Mouse (Mus musculus): ENCODE measurements around the gene Tmem123. TPM values are rescaled to one million over a fixed set of nuclear protein-coding genes. Genes with fewer than 3 reads are reported as not detected.

The Tmem123 gene
- polyA plus RNA-seq, 1 experiment from 2014 or later, result 90.5 TPM

DNA sequence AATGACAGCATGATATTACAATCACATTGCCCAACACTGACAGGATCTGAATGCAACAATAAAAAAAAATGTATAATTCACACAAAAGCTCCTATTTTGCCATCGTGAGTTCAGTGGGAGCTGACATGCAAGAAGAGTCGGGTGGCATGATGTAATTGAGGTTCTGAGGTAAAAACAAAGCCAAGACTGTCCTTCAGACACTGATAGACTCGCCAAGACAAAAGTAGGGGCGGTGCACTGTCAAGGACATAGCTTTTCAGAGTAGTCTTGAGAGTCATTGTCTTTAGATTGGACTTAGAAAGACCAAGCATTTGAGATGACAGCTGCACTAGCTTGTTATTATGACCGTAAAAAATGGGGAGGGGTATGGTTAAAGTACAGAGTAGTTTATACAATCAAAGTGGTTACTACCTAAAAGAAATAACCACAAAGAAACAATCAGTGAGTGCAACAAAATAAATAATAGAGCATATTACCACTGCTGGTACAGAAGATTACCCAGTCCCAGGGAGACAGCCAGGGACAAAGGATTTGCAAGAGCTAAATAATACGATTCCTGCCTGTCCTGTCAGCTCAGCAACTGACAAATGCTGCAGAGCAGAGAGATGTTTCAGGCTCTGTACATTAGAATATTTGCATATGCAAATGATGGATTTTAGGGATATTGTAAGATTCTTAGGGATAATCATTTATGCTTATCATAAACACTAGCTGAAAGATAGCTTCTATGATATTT is 32.5 kb downstream of the Tmem123 start:
- DNase-seq (ENCODE audit: low spot score), result no peak
- no peak overlapping the region for H3K27ac ChIP-seq
- peaks cover 38% of the 10 kb centered on the region for H3K36me3 ChIP-seq
- H3K9me3 ChIP-seq (replicated peaks), result no peaks in the 10 kb centered on the region
- H3K4me1 ChIP-seq, result no peaks in the 10 kb centered on the region
- WGBS, result 83% methylated on average over 6 of the region's 6 CpGs
- H3K27me3 ChIP-seq (ENCODE audit: low read depth, poor library complexity, severe bottlenecking), result no peaks in the 10 kb centered on the region
- no peak overlapping the region for H3K4me3 ChIP-seq

DNA sequence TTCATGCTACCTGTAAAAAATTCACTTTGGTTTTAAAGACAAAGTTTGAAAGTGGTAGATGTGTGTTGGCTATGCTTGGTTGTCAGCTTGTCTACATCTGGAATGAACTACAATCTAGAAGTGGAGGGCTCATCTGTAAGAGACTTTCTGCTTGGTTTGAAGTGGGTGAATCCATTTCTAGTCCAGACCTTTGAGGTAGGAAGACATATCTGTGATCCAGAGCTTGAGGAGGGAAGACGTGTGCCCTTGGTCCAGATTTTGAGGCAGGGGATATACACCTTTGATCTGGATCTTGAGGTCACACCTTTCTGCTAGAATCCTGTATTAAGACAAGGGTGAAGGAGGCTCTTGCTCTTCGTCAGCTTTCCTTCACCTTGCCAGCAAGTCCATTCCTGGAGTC is 33.7 kb downstream of the Tmem123 start:
- peaks cover 26% of the 10 kb centered on the region for H3K36me3 ChIP-seq
- no peak overlapping the region for H3K27ac ChIP-seq
- 92% methylated on average over 2 of the region's 2 CpGs for WGBS
- H3K27me3 ChIP-seq (ENCODE audit: low read depth, poor library complexity, severe bottlenecking), result no peaks in the 10 kb centered on the region
- H3K4me1 ChIP-seq, result no peaks in the 10 kb centered on the region
- no peak overlapping the region for H3K4me3 ChIP-seq
- DNase-seq (ENCODE audit: low spot score), result peak; percentile 19
- H3K9me3 ChIP-seq (replicated peaks), result no peaks in the 10 kb centered on the region

DNA sequence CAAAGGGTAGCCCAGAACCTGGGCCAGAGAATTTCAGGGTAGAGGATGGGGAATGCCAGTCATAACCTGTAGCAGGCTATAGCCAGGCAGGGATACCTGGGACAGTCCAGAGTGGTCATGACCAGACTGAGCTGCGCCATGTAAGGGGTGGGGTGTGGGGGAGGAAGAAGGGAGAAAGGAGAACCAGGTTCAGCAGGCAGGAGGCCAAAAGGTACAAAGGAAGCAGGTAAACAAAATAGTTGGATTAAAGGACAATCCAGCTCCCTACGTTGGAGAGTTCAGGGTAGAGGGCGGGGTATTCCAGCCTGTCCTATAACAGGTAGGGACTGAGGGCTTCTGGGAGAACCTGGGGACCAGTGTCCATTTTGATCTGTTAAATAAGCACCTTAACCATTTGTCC is 34.7 kb downstream of the Tmem123 start:
- Histone ChIP-seq H3K4me1 (no peaks in the 10 kb centered on the region), H3K9me3 (replicated peaks) (no peaks in the 10 kb centered on the region), H3K36me3 (peaks cover 16% of the 10 kb centered on the region), H3K27ac (no peak overlapping the region), H3K4me3 (no peak overlapping the region), H3K27me3 (ENCODE audit: low read depth, poor library complexity, severe bottlenecking) (no peaks in the 10 kb centered on the region)
- WGBS, result 86% methylated on average over 3 of the region's 3 CpGs
- DNase-seq (ENCODE audit: low spot score), result peak; percentile 23

DNA sequence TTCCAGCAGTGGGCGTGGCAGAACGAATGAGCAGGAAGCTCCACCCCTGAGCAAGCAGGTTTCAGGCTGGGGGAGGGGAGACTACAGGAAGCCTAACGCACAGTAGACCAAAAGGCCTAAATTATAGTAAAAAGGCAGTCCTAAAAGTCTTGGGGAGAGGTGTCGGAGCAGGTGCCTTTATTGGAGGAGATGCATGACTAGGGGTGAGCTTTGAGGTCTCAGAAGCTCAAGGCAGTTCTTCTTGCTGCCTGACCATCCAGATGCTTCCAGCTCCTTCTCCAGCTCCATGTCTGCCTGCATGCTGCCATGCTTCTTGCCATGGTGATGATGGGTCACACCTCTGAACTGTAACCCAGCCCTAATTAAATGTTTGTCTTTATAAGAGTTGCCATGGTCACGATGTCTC is 41.3 kb downstream of the Tmem123 start:
- 54% methylated on average over 5 of the region's 5 CpGs for WGBS
- H3K4me3 ChIP-seq, result no peak overlapping the region
- H3K9me3 ChIP-seq (replicated peaks), result no peaks in the 10 kb centered on the region
- no peak overlapping the region for H3K27ac ChIP-seq
- DNase-seq (ENCODE audit: low spot score), result peak; percentile 33
- H3K4me1 ChIP-seq, result no peaks in the 10 kb centered on the region
- no peaks in the 10 kb centered on the region for H3K36me3 ChIP-seq
- no peaks in the 10 kb centered on the region for H3K27me3 ChIP-seq (ENCODE audit: low read depth, poor library complexity, severe bottlenecking)

DNA sequence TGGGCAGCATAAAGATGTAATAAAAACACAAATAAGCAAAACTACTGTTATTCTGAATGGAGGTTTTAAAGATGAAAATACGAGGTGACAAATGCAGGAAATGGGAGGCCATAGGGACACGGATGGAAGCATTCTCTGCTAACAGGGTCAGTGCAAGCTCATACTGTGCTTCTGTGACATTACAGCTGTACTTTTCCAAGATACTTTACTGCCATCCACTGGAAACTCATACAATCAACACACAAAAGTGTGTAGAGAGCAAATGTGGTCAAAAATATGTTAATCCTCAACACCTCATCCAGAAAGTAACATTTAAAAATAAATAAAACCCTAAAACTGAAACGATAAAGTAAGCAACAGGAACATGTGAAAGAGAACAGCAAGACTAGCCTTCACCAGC is 58.9 kb downstream of the Tmem123 start:
- no peak for DNase-seq (ENCODE audit: low spot score)
- peaks cover 84% of the 10 kb centered on the region for H3K36me3 ChIP-seq

DNA sequence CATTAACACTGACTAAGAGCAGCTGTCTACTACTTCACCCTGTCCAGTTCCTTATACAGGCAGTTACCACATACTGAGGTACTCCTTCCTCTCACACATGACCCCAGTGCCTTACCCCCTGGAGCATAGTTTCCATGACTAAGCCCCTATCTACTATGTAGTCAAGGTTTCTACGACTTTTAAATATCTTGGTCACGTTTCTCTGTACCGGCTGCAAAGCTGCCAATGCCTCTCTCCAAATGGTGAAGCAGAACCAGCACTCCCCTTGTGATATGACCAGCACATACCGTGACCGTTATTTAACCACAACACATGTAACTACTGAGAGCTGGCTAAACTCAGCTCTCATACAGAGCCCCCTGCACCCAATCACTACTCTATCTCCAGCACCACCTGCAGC is 61.1 kb downstream of the Tmem123 start:
- Histone ChIP-seq H3K36me3 (peaks cover 77% of the 10 kb centered on the region), H3K9me3 (replicated peaks) (no peaks in the 10 kb centered on the region), H3K27me3 (ENCODE audit: low read depth, poor library complexity, severe bottlenecking) (no peaks in the 10 kb centered on the region), H3K4me1 (no peaks in the 10 kb centered on the region), H3K27ac (no peak overlapping the region), H3K4me3 (no peak overlapping the region)
- no peak for DNase-seq (ENCODE audit: low spot score)
- WGBS, result 97% methylated on average over 5 of the region's 5 CpGs

More for the DNA sequence above, 58.9 kb downstream of the Tmem123 start:
- H3K9me3 ChIP-seq (replicated peaks), result no peaks in the 10 kb centered on the region
- no peak overlapping the region for H3K27ac ChIP-seq
- H3K27me3 ChIP-seq (ENCODE audit: low read depth, poor library complexity, severe bottlenecking), result no peaks in the 10 kb centered on the region
- H3K4me3 ChIP-seq, result no peak overlapping the region
- WGBS, result 92% methylated on average over 3 of the region's 3 CpGs
- H3K4me1 ChIP-seq, result no peaks in the 10 kb centered on the region

DNA sequence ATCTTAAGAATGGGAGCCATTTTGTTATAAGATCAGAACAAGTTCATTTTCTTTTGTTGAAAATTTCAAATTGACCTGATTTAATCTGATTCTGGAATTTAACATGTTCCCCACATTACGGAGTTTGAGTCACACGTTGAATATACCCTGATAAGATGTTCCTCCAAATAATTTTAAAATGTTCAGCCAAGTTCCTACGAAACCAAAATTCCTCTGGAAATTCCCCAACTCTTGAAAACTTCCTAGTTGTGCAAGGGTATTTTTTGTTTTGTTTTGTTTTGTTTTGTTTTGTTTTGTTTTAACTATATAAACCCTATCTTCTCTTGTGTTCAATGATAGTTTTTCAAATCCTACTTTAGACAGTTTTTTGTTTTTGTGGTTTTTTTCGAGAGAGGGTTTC is 64.9 kb downstream of the Tmem123 start:
- Histone ChIP-seq H3K27ac (no peak overlapping the region), H3K4me1 (peaks cover 6% of the 10 kb centered on the region; the same call in 1 of the 2 replicates), H3K27me3 (ENCODE audit: low read depth, poor library complexity, severe bottlenecking) (no peaks in the 10 kb centered on the region), H3K9me3 (replicated peaks) (no peaks in the 10 kb centered on the region), H3K36me3 (peaks cover 67% of the 10 kb centered on the region), H3K4me3 (no peak overlapping the region)
- no peak for DNase-seq (ENCODE audit: low spot score)
- WGBS, result 95% methylated on average over 4 of the region's 4 CpGs

DNA sequence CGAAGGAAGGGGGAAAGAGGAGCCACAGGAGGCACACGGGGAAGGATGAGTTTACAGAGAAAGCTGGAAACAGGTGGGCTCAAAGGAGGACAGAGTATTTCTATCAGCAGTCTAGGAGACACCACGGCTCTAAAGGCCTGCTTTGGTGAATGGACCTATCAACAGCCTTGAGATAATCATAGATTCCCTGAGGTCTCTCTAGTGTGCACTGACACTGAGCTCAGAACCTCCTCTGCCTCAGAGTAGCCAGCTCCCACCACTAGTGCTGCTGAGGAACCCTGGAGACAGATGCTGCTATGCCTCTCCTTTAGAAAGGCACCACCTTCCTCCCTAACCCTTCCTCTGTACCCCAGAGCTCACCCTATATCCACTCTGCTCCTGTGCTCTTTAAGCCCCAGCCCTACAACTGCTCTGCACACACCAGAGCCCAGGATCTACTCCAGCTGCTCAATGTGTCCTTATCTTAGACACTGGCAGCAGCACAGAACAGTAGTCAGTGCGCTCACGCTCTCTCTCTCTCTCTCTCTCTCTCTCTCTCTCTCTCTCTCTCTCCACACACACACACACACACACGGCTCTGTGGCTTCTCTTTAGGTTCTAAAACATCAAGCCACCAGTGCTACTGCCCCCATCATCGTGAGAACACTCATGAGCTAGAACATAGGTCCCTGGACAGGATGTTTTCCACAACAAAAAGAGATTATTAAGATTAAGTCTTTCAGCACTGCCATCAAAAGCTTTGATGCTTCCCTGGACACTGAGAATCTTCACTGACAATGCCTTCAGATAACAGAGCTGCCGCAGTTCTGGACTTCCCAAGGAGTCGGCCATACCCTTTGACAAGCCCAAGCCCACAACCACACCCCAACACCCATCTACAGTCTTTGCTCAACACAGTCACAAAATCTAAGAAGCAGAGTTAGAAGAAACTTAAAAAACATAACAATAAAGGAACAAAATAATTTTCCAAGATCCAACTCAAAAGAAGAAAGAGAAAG is 66.0 kb downstream of the Tmem123 start:
- no peak for DNase-seq (ENCODE audit: low spot score)
- WGBS, result 83% methylated on average over 9 of the region's 9 CpGs
- Histone ChIP-seq H3K27me3 (ENCODE audit: low read depth, poor library complexity, severe bottlenecking) (no peaks in the 10 kb centered on the region), H3K4me1 (peaks cover 9% of the 10 kb centered on the region; the same call in 1 of the 2 replicates), H3K9me3 (replicated peaks) (no peaks in the 10 kb centered on the region), H3K27ac (no peak overlapping the region), H3K36me3 (peaks cover 71% of the 10 kb centered on the region), H3K4me3 (no peak overlapping the region)

DNA sequence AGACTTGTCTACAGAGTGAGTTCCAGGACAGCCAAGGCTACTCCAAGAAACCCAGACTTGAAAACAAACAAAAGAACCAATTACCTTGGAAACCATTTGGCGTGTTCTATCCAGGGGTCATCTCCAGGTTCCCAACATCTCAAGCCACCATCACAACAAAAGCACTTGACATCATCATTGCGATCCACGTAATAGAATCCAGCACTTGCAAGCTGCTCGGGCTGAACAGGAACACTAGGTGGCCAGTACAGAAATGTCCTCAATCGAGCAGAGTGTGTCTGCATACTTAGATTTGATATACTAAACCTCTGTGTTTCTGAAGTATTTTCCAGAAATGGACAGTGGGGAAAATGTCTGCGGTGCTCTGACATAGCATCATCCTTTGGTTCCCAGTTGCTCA is 69.6 kb downstream of the Tmem123 start:
- Histone ChIP-seq H3K27me3 (ENCODE audit: low read depth, poor library complexity, severe bottlenecking) (no peaks in the 10 kb centered on the region), H3K27ac (no peak overlapping the region), H3K36me3 (peaks cover 46% of the 10 kb centered on the region), H3K4me1 (peaks cover 12% of the 10 kb centered on the region; the same call in 1 of the 2 replicates), H3K9me3 (replicated peaks) (no peaks in the 10 kb centered on the region), H3K4me3 (no peak overlapping the region)
- WGBS, result 92% methylated on average over 6 of the region's 6 CpGs
- DNase-seq (ENCODE audit: low spot score), result no peak

DNA sequence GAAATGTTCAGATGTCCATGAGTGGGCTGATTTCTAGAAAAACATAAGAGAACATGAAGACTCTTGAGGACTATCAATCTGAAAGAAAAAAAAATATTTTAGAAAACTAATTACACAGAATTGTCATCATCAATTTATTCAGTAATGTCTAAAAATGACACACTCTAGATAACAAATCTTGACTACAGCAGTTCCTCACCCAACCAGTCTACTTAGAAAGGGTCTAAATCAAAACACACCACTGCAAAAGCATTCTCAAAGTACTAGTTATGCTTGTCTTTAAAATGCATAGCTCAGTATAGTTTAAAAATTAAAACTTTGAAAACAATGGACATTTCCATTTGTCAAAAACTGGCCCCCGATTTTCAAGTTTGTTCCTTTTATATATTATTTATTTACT is 71.5 kb downstream of the Tmem123 start:
- H3K27ac ChIP-seq, result no peak overlapping the region
- H3K36me3 ChIP-seq, result peaks cover 34% of the 10 kb centered on the region
- WGBS, result 81% methylated on average over 1 of the region's 1 CpGs
- H3K4me3 ChIP-seq, result no peak overlapping the region
- no peaks in the 10 kb centered on the region for H3K27me3 ChIP-seq (ENCODE audit: low read depth, poor library complexity, severe bottlenecking)
- DNase-seq (ENCODE audit: low spot score), result no peak
- H3K4me1 ChIP-seq, result peaks cover 12% of the 10 kb centered on the region; the same call in 1 of the 2 replicates
- H3K9me3 ChIP-seq (replicated peaks), result no peaks in the 10 kb centered on the region

DNA sequence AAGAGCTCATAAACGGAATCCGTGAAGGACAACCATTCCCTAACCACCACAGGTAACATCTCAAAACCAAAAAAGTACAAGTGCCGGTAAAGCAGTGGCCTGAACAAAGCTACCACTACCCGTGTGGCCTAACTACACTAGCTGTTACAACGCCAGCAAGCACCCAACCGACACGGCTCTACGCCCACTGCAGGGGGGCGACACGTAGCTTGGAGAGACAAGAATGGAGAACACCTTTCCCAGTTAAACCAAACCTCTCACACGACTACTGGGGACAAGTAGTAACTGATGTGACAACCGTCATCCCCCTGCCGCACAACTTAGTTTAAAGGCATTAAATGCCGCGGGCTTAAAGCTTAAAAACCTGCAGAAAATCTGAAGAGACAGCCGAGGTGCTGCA is 72.5 kb downstream of the Tmem123 start:
- Histone ChIP-seq H3K27me3 (ENCODE audit: low read depth, poor library complexity, severe bottlenecking) (no peaks in the 10 kb centered on the region), H3K4me1 (peaks cover 12% of the 10 kb centered on the region; the same call in 1 of the 2 replicates), H3K9me3 (replicated peaks) (no peaks in the 10 kb centered on the region), H3K4me3 (peak overlapping the region; percentile 66), H3K27ac (peak overlapping the region; percentile 96), H3K36me3 (peaks cover 33% of the 10 kb centered on the region)
- WGBS, result under 1% methylated on average over 16 of the region's 16 CpGs
- DNase-seq (ENCODE audit: low spot score), result peak; percentile 69

DNA sequence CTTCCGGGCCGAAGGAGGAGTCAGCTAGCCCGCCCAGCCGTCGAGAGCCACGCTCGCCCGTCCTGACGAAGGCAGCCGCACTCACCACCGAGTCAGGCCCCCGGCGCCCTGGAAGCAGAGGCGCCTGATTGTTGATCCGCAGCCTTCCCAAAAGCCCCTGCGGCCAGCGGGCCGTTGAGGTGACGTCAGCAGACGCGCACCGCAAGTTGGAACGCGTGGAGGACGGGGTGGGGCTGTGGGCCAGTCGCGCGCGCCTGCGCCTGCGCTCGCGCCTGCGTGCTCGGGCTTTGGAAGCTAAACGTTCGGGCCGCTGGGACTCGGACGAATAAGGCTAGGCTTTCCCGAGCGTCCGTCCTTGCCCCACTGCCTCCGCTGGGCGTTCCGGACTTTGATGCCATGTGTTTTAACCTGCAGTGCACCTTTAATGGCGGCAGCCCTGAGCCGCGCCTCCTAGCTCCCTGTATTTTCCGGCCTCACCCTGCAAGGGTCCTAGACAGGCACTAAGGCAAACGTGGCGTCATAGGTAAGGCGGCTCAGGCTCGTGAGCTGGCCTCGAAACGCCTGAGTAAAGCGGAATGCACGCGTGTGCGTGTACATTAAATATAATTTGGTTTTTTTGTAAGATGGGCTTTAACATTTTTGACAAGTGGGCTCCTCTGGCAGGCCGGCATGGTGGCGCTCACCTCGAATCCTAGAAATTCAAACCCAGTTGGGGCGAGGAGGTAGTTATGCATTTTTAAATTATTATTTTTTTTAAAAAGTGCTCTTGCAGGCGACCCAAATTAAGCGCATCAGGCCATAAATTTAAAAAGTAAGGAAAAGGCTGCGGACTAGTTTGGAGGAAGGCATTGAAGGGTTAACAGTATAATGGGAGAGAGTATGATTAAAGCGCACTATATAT is 73.3 kb downstream of the Tmem123 start, which contains the start of gene Birc2:
Gene Birc2, minus strand, starts transcription at position 160 of the 901 bp plus-strand sequence.
- peaks cover 27% of the 10 kb centered on the region for H3K36me3 ChIP-seq
- H3K27ac ChIP-seq, result peak within 1 kb of the TSS; percentile 96
- peaks cover 12% of the 10 kb centered on the region; the same call in 1 of the 2 replicates for H3K4me1 ChIP-seq
- H3K4me3 ChIP-seq, result peak within 1 kb of the TSS; percentile 66
- DNase-seq (ENCODE audit: low spot score), result peak; percentile 97
- no peaks in the 10 kb centered on the region for H3K27me3 ChIP-seq (ENCODE audit: low read depth, poor library complexity, severe bottlenecking)
- WGBS, result under 1% methylated on average over 68 of the region's 68 CpGs
- H3K9me3 ChIP-seq (replicated peaks), result no peaks in the 10 kb centered on the region
